Mouse (Mus musculus) megakaryocyte, embryonic 14.5 days (primary cell): ENCODE measurements around the gene 5330417C22Rik.

Experiments
- FLI1 ChIP-seq: IDR thresholded peaks from 2 replicates; pipeline ENCODE4 v1.6.1; 2012; ENCODE audit warnings: low read length, inconsistent platforms, mixed read lengths
- GATA1 ChIP-seq: IDR thresholded peaks from 3 replicates; pipeline ENCODE4 v1.6.1; 2012; ENCODE audit warnings: mixed read lengths, low read length, inconsistent platforms, borderline replicate concordance

- TF ChIP-seq GATA1 (no peak), FLI1 (no peak)
Observed at GRCm38 (mm10) chr3:108528489-108528888, 7.8 kb downstream of the 5330417C22Rik start.
